Mouse (Mus musculus): ENCODE results near the gene Nrde2.

The Nrde2 gene

GRCm38 (mm10) chr12:100124913-100125798 is 34.3 kb downstream of the Nrde2 start:
- DNase-seq: no peak

- DNase-seq: no peak
Measured at GRCm38 (mm10) chr12:100123476-100123875, 36.0 kb downstream of the Nrde2 start.

DNA sequence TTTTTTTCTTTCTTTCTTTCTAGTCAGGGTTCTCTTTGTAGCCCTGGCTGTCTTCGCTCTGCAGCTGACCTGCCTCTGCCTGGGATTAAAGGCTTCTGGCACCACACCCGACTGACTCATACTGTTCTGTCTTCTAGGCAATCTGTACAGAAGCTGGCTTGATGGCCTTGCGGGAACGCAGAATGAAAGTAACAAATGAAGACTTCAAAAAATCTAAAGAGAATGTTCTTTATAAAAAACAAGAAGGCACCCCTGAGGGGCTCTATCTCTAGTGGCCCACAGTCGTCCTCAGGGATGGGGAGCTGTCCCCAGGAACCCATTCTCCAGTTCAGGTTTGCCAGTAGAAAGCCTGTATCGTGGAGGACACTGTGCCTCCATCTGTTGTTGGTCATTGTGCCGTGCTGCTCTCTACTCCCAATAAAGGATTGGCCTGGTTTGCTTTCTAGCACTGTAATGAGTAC is 36.5 kb downstream of the Nrde2 start:
- no peak for DNase-seq

DNA sequence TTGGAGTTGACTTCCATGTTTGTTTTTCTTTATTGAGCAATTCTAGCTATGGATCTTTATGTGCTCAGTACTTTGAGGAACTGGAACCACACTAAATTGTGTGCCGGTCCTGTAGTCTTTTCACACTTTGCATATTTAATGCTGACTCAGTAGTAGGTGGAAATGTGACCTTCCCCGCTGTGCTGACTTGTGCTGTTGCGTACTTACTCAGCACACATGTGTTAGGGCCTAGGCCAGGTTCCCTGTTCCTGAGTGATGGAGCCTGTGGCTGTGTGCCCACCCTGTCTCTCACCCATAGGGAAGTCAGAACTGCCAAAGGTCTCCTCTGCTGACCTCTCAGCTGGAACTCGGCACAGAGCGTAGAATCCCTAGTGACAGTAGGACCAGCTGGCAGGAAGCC is 43.5 kb downstream of the Nrde2 start:
- no peak for DNase-seq

DNA sequence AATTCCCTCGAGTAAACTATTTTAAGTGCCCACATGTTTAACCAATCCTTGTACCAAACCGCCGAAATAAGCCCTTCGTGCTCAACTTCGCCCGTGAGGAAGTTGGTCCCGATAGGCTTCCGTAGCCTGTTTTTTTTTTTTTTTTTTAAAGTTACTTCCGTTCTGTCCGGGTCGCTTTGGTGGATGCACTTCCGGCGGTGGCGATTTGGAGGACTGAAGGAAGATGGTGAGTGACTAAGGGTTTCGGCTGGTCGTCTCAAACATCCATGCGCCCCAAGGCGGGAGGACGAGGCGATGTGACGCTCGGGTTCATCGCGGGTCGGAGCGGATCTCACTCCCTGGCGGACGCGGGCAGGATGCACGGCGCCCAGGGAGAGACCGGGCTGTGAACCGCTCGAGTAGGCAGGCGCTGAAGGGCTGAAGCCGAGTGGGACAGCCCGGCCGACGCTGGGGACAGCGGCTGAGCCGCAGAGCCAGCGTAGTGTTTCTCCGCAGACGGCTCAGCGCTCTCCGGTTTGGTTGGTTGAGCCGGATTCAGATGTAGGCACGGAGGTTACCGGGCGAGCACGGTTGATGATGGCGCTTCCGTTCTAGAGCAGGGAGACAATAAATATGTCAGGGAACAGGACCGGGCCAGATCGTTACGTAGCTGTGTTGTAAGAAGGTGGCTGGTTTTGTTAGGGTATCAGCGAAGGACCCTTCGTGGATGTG is 49.3 kb downstream of the Nrde2 start, which contains the start of gene Psmc1:
Gene Psmc1, plus strand, starts transcription at position 169 of the 711 bp plus-strand sequence.
- peak; percentile 78 for DNase-seq

DNA sequence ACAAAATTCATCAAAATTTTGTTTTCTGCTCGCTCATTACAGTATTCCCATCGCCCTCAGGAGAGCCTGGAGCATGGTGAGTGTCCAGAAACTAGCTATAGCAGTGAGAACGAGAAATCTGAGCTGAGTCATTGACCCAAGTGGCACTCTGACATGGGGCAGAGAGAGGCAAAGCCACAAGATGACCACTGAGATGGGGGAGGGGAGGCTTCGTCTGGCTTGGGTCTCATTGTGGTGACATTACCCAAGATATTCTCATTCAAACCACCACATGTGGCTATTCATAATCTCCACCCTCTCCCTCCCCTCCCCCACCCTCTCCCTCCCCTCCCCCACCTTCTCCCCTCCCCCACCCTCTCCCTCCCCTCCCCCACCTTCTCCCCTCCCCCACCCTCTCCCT is 52.0 kb downstream of the Nrde2 start:
- no peak for DNase-seq

- DNase-seq: peak; percentile 87
Measured at GRCm38 (mm10) chr12:100106275-100106895, 53.1 kb downstream of the Nrde2 start.

DNA sequence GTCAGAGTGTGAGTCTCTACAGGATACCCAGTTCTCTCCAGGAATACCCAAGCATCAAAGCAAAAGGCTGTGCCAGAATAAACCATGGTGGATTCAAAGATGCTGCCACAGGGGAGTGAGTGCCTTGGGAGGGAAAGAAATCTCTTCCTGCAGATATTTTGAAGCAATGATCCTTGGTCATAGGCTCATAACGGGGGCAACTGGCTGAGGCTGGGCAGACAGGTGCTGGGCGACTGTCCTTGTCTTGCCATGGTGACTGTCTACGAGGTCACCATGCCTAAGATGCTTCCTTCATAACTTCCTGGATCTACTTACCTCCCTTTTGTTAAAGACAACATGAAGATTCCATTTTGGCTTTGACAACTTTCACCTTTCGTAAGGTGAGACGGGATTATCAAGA is 54.9 kb downstream of the Nrde2 start:
- no peak for DNase-seq

GRCm38 (mm10) chr12:100101651-100102050 is 57.8 kb downstream of the Nrde2 start:
- no peak for DNase-seq

DNA sequence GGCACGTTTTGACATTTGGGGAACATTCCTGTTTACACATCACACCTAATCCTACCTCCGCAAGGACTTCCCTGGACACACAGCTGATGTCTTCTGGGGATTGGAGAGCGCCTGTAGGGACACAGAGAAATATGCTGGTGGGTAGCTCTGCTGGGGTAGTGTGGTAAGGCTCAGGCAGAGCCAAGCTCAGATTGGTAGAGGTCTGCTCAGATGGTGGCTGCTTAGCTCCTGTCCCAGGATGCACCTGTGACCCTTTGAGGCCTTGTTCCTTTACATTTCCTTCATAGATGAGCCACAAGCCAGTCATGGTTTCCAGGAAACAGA is 58.8 kb downstream of the Nrde2 start:
- no peak for DNase-seq

- DNase-seq: no peak
Measured at GRCm38 (mm10) chr12:100099971-100100706, 59.3 kb downstream of the Nrde2 start.

DNA sequence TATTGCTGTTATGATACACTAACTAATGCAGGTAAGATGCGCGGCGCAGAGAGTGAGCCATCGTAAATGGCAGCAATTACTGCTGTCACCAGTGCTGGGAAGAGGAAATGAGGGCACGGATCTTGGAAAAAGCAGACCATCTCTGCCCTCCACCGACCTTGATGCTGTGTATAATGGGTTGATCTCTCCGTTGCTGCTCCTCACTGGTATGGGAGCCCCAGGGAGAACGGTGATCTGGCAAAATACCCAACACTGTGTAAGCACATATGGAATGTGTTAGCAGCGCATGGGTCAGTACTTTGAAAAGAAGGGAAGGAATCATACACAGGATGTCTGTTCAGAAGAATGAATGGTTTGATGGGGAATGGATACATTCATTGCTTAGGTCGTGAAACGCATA is 66.4 kb downstream of the Nrde2 start:
- DNase-seq: no peak

DNA sequence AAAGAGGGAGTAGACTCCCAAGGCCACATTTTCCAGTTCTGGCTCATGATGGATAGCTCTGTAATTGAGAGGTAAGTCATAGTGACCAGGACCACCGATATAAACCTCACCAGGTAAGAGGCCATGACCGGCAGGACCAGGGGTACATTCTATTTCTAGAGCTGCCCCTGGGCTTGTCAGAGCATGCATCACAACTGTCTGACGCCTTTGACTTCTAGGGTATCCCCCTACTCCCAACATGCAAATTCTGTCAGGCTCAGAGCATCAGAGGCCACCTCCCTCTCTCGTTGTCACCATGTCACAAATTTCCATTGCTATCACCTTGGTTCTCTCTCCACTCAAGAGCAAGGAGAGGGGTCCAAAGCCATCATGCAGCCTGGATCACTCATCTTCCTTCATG is 68.7 kb downstream of the Nrde2 start:
- no peak for DNase-seq

- DNase-seq: no peak
Measured at GRCm38 (mm10) chr12:100089265-100089664, 70.2 kb downstream of the Nrde2 start.

DNA sequence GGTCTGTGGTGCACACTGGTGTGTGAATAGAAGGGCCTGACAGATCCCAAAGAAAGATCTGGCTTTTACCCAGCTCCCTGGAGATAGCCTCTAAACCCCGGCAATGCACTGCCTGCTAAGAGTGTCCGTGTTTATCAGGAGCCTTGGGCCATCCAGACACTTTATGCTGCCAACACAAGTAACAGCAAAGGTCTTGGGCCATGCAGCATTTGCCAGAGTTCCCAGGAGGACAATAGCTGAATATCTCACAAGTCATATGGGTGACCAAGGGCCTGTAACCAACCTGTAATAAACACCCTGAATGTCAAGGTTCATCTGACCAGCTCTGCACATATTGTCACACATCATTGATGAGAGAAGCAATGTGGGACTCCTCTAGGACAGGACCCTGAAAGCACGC is 71.4 kb downstream of the Nrde2 start:
- no peak for DNase-seq

- no peak for DNase-seq
Measured at GRCm38 (mm10) chr12:100079636-100080286, 79.7 kb downstream of the Nrde2 start.

GRCm38 (mm10) chr12:100075715-100076114 is 83.7 kb downstream of the Nrde2 start:
- no peak for DNase-seq
